Comparison of ENCODE assay signal across 8 mouse cellular contexts in genomic region chr1:135778780-135779535, GRCm38 (mm10). TPM values are rescaled to one million over a fixed set of nuclear protein-coding genes. Genes with fewer than 3 reads are reported as not detected.
DNase-seq lines count a peak whose midpoint lies in the region; ATAC-seq and TF ChIP-seq lines count a peak whose summit lies in the region.

Tnni1 (plus strand) TSS chr1:135779434.

- TF ChIP-seq POLR2A in olfactory bulb, adult 2 months (IDR thresholded peaks at IDR 0.05; ENCODE audit: insufficient read depth, low read depth, low read length) = no peak

- peak; percentile 72 for ATAC-seq in limb, embryonic 13.5 days (ENCODE audit: low FRiP score, low read depth)
- no peak for ATAC-seq in cerebellum, adult (ENCODE audit: insufficient number of reproducible peaks, low FRiP score, low TSS enrichment)

- TF ChIP-seq CTCF in gastrocnemius, adult 2 months (IDR thresholded peaks at IDR 0.05) = no peak
- TF ChIP-seq CTCF in olfactory bulb, adult 2 months (IDR thresholded peaks at IDR 0.05; ENCODE audit: insufficient read depth, low read depth, low read length) = no peak

- peaks cover 26% of the 10 kb centered on the region for H3K4me1 ChIP-seq in limb, embryonic 13.5 days
- peaks cover 35% of the 10 kb centered on the region for H3K4me1 ChIP-seq in olfactory bulb, adult 2 months (ENCODE audit: control insufficient read depth, insufficient read depth, low read length)

- peak within 1 kb of the TSS; percentile 39 for H3K4me2 ChIP-seq in limb, embryonic 13.5 days (replicated peaks)

- intact Hi-C loops in heart, postnatal 25 days (cut with DNase I) = loop anchor here (5.0 kb wide), 1 partner anchor 232 kb away; no protein-coding TSS in a partner anchor
- intact Hi-C loops in gastrocnemius, adult 2 months (cut with DNase I) = no loop called here

- peak within 1 kb of the TSS; percentile 94 for H3K27ac ChIP-seq in gastrocnemius, adult 2 months
- peak within 1 kb of the TSS; percentile 67 for H3K27ac ChIP-seq in limb, embryonic 13.5 days
- H3K27ac ChIP-seq in olfactory bulb, adult 2 months (ENCODE audit: insufficient read depth, low read depth, low read length) = 0 out of 2 replicates have a peak within 1 kb of the TSS, but pooled peaks have one; percentile 24

- DNase-seq in heart, adult 18-20 months = peak; percentile 50 to 56
- DNase-seq in heart, postnatal 25 days (ENCODE audit: low spot score) = no peak
- peak; percentile 38 for DNase-seq in A20 (ENCODE audit: low read depth, low spot score)
- DNase-seq in gastrocnemius, adult 2 months = peak; percentile 66
- no peak for DNase-seq in layer of hippocampus, adult 9-11 months

- H3K9ac ChIP-seq in limb, embryonic 13.5 days = no peak within 1 kb of the TSS

- 21% methylated on average over 22 of the region's 22 CpGs for WGBS in limb, embryonic 13.5 days
- WGBS in olfactory bulb, adult 2 months = 28% methylated on average over 22 of the region's 22 CpGs

- H3K9me3 ChIP-seq in limb, embryonic 13.5 days = no peaks in the 10 kb centered on the region

- H3K36me3 ChIP-seq in limb, embryonic 13.5 days = no peaks in the 10 kb centered on the region

- H3K4me3 ChIP-seq in gastrocnemius, adult 2 months = peak within 1 kb of the TSS; percentile 17
- H3K4me3 ChIP-seq in limb, embryonic 13.5 days = no peak within 1 kb of the TSS
- no peak within 1 kb of the TSS for H3K4me3 ChIP-seq in olfactory bulb, adult 2 months (ENCODE audit: insufficient read depth, low read depth, low read length)

- H3K27me3 ChIP-seq in limb, embryonic 13.5 days = no peaks in the 10 kb centered on the region

RNA-seq across cellular contexts. Expression of gene Tnni1, which starts in this region (rescaled TPM):
- total RNA-seq in heart, adult 18-20 months (2021) = 1 to 10 TPM; 1.5 to 1.7 TPM
- 1 to 10 TPM; 2.0 to 2.3 TPM for total RNA-seq in heart, postnatal 25 days (2021)
- 100 to 1,000 TPM; 184 to 604 TPM for total RNA-seq in gastrocnemius, adult 2 months (2021)
- 241 and 246 TPM in 2 replicates for polyA plus RNA-seq in limb, embryonic 13.5 days (2015; fragmentation: Nextera tagmentation; extraction: Ambion mirVana)
- polyA plus RNA-seq in olfactory bulb, adult 2 months (2012; ENCODE audit: insufficient read depth, insufficient read length, low replicate concordance, missing spikeins) = not detected in 2 replicates

Comparison
In these comparisons a context has a peak if more than half of its experiments do, and no peak if none do; other contexts are left out.
1. RNA of gene Tnni1 (total RNA-seq): 184 to 604 TPM in gastrocnemius, adult 2 months; 2.0 to 2.3 TPM in heart, postnatal 25 days and 1.5 to 1.7 TPM in heart, adult 18-20 months; every median in the first group is over 10 times any median in the second.
2. RNA of gene Tnni1 (polyA plus RNA-seq): 241 to 246 TPM in limb, embryonic 13.5 days; not detected in olfactory bulb, adult 2 months; every median in the first group is over 100 times any median in the second.
3. DNase-seq: peak in heart, adult 18-20 months (2 of 2), A20 (single experiment) and gastrocnemius, adult 2 months (single experiment); none in heart, postnatal 25 days (single experiment) and layer of hippocampus, adult 9-11 months (single experiment).
4. H3K27ac ChIP-seq: peak in every context shown above with its lines; median percentile 94 in gastrocnemius, adult 2 months; 67 in limb, embryonic 13.5 days; 24 in olfactory bulb, adult 2 months.